Mouse (Mus musculus): ENCODE results near the gene Fam172a. TPM values are rescaled to one million over a fixed set of nuclear protein-coding genes. Genes with fewer than 3 reads are reported as not detected.

The Fam172a gene
- total RNA-seq, 2 experiments from 2014 or later: 35.6 to 35.8 TPM

DNA sequence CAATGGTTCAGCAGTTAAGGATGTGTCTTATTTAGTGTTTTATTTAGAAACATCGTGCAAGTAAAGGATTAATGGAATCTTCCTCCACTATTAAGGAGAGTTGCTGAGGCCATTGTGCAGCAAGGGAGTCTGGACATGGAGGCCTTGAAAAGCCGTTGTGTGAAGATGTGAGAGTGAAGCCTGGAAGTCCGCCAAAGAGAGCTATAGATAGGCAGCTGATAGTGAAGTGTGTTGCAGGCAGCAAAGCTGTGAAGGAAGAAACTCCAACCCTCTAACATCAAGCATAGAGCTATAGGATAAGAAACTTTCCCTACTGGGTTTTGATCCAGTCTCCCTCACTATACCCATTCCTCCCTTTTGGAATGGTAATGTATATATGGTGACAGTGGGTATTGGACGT lies 385.9 kb downstream of the Fam172a start:
- no peak overlapping the region for H3K4me3 ChIP-seq
- intact Hi-C loops (cut with DNase I): no loop called here
- no peak for TF ChIP-seq CTCF (IDR thresholded peaks at IDR 0.05)
- H3K27ac ChIP-seq: no peak overlapping the region
- DNase-seq (ENCODE audit: extremely low spot score in 1 of 2, low spot score in 2 of 2): no peak

DNA sequence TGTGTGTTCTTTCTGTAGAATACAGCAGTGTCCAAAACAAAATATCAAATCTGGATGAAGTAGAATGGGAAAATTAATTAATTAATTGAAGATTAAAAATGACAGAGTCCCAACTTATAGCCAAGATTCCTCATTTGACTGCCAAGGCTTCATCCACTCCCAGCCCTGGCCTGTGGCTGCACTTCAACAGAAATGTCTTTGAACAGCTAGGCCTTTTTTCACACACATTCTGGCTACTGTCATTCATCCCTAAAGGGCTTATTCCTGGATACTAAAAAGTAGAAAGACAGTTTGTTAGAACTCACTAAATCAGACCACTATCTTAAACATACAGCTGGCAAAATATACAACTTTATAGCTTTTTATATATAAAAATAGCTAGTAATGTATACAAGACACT lies 388.9 kb downstream of the Fam172a start:
- intact Hi-C loops (cut with DNase I): no loop called here
- no peak overlapping the region for H3K4me3 ChIP-seq
- DNase-seq (ENCODE audit: extremely low spot score in 1 of 2, low spot score in 2 of 2): no peak
- TF ChIP-seq CTCF (IDR thresholded peaks at IDR 0.05): no peak
- H3K27ac ChIP-seq: no peak overlapping the region

DNA sequence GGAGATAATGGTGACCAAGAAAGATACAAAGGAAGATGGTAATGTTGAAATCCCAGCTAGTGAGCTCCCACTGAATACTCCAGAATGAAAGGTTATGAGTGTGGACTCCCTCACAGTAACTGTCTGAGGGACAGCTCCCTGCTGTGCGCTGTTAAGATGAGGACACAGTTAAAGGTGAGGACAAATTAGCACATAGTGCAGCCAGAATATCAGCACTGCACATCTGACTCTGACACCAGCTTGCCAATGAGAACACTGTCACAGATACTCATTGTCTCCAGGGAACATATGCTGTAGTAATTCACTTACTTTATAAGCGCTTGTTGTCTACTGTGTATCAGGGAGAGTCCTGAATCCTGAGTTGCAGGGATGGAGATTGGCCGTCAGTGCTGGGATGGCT lies 390.1 kb downstream of the Fam172a start:
- intact Hi-C loops (cut with DNase I): no loop called here
- no peak for DNase-seq (ENCODE audit: extremely low spot score in 1 of 2, low spot score in 2 of 2)
- no peak for TF ChIP-seq CTCF (IDR thresholded peaks at IDR 0.05)
- no peak overlapping the region for H3K27ac ChIP-seq
- no peak overlapping the region for H3K4me3 ChIP-seq

DNA sequence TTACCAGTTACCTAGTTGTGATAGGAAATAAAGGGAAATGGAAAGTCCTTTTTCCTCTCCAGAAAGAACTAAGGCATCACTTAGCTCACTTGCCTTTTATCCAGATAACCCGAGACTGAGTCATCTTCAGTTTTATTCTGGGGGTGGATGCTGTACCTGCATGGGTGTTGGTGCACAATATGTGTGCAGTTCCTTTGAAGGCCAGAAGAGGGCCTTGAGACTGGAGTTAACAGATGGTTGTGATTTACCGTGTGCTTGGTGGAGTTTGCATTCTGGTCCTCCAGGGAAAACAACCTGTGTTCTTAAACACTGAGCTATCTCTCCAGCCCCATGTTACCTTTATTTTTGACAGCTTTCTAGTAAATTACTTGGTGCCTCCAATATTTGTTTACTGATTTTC lies 392.5 kb downstream of the Fam172a start:
- no peak overlapping the region for H3K4me3 ChIP-seq
- peak overlapping the region; percentile 69 for H3K27ac ChIP-seq
- DNase-seq (ENCODE audit: extremely low spot score in 1 of 2, low spot score in 2 of 2): no peak
- intact Hi-C loops (cut with DNase I): no loop called here
- peak; percentile 31 for TF ChIP-seq CTCF (IDR thresholded peaks at IDR 0.05)

DNA sequence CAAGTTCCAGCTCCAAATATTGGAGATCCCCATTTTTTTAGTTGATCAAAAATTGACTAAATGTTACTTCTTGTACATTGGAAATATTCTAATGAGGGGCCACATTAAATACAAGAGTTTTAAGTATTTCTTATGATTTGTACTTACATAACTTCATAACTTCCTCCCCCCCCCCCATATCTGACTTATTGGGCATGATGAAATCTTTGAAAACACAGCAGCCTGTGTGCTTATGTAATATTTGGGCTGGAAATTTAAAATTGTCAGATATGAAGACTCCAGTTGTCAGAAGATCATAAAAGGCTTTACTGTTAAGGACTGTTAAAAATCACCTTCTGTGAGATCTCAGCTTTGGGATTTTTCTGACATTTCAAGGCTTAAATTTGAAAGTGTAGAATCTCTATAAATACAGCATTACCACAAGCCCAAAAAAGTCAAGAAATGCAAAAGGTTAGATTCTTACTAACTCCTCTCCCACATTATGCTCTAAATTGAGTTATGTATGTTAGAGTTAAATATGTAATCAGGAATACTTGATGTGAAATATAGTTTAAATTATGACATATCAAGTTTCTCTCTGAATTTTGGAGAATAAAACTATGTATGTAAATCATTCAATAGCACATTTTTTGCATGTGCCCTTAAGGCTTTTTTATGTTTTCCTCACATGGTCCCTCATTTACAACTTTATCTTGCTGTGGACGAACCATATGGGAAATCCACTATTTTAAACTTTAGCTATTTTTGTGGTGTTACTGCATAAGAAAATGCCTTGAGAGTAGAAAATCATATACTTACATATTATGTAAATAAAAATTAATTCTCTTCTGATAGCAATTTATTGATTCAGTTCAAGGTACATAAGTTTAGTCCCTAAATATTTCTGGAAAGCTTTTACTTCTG lies 393.5 kb downstream of the Fam172a start:
- intact Hi-C loops (cut with DNase I): no loop called here
- DNase-seq (ENCODE audit: extremely low spot score in 1 of 2, low spot score in 2 of 2): no peak
- Histone ChIP-seq H3K4me3 (no peak overlapping the region), H3K27ac (peak overlapping the region; percentile 69)
- TF ChIP-seq CTCF (IDR thresholded peaks at IDR 0.05): no peak

DNA sequence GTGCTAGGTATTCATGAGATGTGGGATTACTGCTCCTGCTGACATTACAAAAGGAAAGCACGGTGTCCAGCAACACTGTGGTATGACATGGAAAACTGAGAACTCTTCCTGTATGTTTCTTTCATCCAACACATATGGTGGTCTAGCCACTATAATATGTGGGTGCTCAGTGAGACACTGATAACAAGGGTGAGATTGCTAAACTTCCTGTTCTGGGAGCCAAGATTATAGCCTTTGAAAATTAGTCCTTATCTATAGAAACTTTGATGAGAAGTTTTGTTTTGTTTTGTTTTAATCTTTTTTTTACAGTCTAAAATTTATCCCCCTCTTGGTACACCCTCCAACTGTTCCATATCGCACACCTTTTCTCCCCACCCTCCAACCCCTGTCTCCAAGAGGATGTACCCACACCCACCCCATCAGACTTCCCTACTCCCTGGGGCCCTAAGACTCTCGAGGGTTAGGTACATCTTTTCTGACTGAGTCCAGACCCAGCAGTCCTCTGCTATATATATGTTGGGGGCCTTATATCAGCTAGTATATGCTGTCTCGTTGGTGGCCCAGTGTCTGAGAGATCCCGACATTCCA lies 397.1 kb downstream of the Fam172a start:
- DNase-seq (ENCODE audit: extremely low spot score in 1 of 2, low spot score in 2 of 2): no peak
- H3K27ac ChIP-seq: no peak overlapping the region
- intact Hi-C loops (cut with DNase I): no loop called here
- H3K4me3 ChIP-seq: no peak overlapping the region
- TF ChIP-seq CTCF (IDR thresholded peaks at IDR 0.05): no peak

DNA sequence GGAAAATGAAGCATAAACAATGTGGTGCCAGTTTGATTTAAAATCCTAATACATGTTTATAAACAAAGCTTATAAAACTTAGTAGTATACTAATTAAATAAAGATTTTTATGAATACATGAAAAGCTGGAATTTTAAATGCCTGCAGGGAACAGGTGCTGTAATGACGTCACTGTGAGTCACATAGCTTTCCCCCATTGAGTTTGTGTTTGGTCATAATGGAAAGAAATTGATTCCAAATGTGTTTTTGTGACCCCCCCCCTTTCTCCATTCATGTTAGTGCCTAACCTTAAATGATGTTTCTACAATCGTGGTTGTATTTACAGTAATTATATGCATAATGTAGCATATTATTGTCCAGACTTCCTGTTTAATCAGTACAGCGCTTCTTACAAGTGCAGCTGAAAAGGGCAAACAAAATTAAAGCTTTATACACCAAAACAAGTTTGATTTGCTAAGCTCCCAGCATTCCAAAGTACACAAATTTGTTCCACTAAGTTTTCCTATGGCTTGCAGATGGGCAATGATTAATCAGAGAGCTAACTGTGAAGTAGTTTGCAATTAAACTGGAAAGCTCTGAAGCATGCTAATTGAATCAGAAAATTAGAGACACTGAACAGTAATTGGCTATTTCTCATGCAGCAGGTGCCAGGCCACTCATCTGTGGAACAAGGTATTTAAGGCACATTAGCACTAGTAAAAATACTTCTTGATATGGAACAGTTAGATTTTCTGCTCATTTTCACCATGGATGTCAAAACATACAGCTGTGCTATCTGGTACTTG lies 398.1 kb downstream of the Fam172a start:
- DNase-seq (ENCODE audit: extremely low spot score in 1 of 2, low spot score in 2 of 2): no peak
- no peak overlapping the region for H3K4me3 ChIP-seq
- intact Hi-C loops (cut with DNase I): no loop called here
- no peak for TF ChIP-seq CTCF (IDR thresholded peaks at IDR 0.05)
- no peak overlapping the region for H3K27ac ChIP-seq

DNA sequence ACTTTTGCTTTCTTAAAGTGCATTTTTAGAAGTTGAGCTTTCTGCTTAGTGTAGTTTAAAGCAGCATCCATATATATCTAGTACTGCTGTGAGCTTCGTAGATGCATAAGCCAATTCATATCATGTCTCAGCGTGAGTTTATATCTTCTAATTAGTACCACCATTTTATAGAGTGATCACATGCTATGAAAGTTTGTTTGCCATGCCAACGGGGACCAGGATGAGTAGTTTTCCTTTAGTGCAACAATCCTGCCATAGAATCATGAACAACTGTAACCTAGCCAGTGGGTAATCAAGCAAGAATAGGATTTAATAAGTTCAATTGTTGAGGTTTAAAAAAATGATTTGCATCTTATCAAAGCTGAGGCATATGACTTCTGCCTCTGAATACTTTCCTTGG lies 398.8 kb downstream of the Fam172a start:
- no peak for TF ChIP-seq CTCF (IDR thresholded peaks at IDR 0.05)
- intact Hi-C loops (cut with DNase I): no loop called here
- Histone ChIP-seq H3K27ac (no peak overlapping the region), H3K4me3 (no peak overlapping the region)
- DNase-seq (ENCODE audit: extremely low spot score in 1 of 2, low spot score in 2 of 2): no peak

DNA sequence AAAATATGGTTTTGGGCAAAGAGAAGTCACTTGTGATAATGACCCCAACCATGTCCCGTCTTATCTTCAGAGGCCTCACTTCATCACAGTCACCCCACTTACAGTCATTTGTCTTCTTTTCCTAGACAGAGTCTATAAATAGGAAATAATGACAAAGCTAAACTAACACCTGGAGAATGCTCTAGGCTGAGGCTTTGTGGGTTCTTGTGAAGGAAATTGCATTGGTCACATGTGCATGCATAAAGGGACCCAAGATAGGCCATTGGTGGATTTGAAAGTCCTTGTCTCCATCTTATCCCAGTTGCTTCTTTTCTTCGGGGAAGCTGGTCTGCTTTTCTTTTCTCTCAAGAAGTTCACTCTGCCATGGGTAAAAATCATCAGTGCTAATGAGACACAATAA lies 400.5 kb downstream of the Fam172a start:
- Histone ChIP-seq H3K27ac (no peak overlapping the region), H3K4me3 (no peak overlapping the region)
- intact Hi-C loops (cut with DNase I): no loop called here
- no peak for DNase-seq (ENCODE audit: extremely low spot score in 1 of 2, low spot score in 2 of 2)
- no peak for TF ChIP-seq CTCF (IDR thresholded peaks at IDR 0.05)

DNA sequence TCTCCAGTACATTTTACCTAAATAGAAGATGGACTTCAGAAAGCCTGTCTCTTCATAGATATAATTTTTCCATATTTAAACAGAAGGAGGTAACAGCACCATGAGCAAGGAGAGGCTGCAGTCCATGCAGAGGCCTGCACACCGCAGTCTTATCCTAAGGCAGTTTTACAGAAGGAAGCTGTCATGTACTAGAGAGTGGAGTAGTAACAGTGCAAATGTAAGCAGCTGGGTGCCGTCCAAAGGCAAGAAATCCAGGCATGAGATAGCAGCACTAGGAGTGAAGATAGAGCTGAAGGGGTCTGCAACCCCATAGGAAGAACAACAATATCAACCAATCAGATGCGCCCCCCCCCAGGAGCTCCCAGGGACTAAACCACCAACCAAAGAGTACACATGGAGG lies 403.0 kb downstream of the Fam172a start:
- intact Hi-C loops (cut with DNase I): no loop called here
- no peak overlapping the region for H3K4me3 ChIP-seq
- H3K27ac ChIP-seq: no peak overlapping the region
- no peak for TF ChIP-seq CTCF (IDR thresholded peaks at IDR 0.05)
- no peak for DNase-seq (ENCODE audit: extremely low spot score in 1 of 2, low spot score in 2 of 2)

DNA sequence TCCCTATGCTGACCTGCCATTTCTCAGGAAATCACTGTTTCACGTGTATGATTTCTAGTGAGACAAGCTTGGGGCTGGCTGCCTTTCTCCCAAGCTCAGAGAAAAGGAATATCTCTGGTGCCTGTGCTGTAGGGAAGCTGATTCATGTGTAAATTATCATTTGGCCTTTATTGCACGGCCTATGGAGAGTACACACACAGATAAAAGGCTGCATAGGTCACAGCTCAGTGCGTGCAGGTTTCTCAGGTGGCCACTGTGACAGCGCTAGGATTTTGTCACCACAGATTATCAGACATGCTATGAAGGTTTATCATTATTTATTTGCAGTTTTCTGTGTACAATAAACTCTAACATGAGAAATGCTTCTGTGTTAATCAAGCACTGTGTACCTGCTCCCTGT lies 408.8 kb downstream of the Fam172a start:
- H3K4me3 ChIP-seq: no peak overlapping the region
- H3K27ac ChIP-seq: no peak overlapping the region
- TF ChIP-seq CTCF (IDR thresholded peaks at IDR 0.05): no peak
- no peak for DNase-seq (ENCODE audit: extremely low spot score in 1 of 2, low spot score in 2 of 2)
- intact Hi-C loops (cut with DNase I): no loop called here

DNA sequence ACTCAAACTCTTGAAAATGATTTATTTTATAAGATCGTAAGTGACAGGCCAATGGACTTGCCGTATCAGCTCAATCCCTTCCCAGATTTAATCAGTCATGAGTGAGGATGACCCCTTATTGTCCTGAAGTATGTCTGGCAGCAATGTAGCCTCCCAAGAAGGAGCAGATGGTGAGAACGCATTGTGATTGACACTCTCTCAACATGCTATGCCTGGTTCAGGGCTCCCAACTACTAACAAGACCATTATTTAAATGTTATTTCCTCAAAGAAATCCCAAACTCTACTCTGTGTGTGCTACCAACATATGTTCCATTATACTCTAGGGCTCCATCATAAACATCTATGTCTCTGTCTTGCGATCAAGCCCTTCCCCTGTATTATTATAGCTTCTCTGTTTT lies 412.1 kb downstream of the Fam172a start:
- Histone ChIP-seq H3K27ac (no peak overlapping the region), H3K4me3 (no peak overlapping the region)
- intact Hi-C loops (cut with DNase I): no loop called here
- no peak for DNase-seq (ENCODE audit: extremely low spot score in 1 of 2, low spot score in 2 of 2)
- no peak for TF ChIP-seq CTCF (IDR thresholded peaks at IDR 0.05)

All from left cerebral cortex, adult 2 months (tissue).